Mouse (Mus musculus): ENCODE measurements around the gene Unk. TPM values are rescaled to one million over a fixed set of nuclear protein-coding genes. Genes with fewer than 3 reads are reported as not detected.

Gene Unk
- polyA plus RNA-seq, 1 experiment, result 21.5 TPM

DNA sequence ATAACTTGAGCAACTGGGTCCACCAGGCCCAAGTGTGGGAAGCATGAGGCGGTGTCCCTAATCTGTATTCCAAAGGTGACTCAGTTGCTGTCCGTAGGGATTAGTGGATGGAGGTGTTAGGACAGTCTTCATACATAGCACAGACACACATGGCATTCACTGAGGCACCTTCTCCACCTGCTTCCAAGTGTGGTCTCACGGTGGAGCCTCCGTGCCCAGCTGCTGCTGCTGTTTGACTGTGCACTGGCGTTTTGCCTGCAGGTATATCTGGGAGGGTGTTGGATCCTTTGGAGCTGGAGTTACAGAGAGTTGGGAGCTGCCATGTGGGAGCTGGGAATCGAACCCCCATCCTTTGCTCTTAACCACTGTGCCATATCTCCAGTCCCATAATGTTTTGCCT, 4.5 kb downstream of the Unk start:
- Histone ChIP-seq H3K36me3 (ENCODE audit: control insufficient read depth, insufficient read depth, low read length) (peaks cover 4% of the 10 kb centered on the region; the same call in 1 of the 2 replicates), H3K4me3 (ENCODE audit: low read depth, low read length) (no peak overlapping the region), H3K4me1 (ENCODE audit: control insufficient read depth, insufficient read depth, insufficient read length, low read length) (peaks cover 3% of the 10 kb centered on the region; the same call in 1 of the 2 replicates), H3K27ac (ENCODE audit: insufficient read depth, low read depth, low read length) (no peak overlapping the region), H3K27me3 (ENCODE audit: control insufficient read depth, insufficient read depth, low read length) (no peaks in the 10 kb centered on the region)
- TF ChIP-seq CTCF (IDR thresholded peaks at IDR 0.05; ENCODE audit: extremely low read depth, insufficient read length, insufficient replicate concordance, low read depth, low read length) (no peak), POLR2A (IDR thresholded peaks at IDR 0.05; ENCODE audit: low read depth, low read length) (no peak)
- 87% methylated on average over 6 of the region's 6 CpGs for WGBS

DNA sequence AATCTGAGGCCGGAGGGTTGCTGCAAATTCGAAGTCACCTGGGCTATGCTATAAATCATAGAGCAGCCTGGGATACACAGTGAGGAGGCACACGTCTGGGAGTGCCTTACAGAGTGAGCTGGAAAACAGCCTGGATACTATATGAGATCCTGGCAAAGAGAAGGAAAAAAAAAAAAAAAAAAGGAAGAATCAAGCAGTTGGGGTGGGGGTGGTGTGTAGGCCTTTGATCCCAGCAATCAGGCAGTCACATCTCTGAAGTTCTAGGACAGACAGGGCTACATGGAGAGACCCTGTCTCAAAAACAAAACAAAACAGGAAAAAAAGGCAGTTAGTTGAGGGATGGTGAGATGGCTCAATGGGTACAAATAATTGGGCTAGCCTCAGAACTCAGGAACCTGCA, 6.5 kb downstream of the Unk start:
- TF ChIP-seq POLR2A (IDR thresholded peaks at IDR 0.05; ENCODE audit: low read depth, low read length) (no peak), CTCF (IDR thresholded peaks at IDR 0.05; ENCODE audit: extremely low read depth, insufficient read length, insufficient replicate concordance, low read depth, low read length) (no peak)
- no peak overlapping the region for H3K4me3 ChIP-seq (ENCODE audit: low read depth, low read length)
- 83% methylated on average over 3 of the region's 3 CpGs for WGBS

DNA sequence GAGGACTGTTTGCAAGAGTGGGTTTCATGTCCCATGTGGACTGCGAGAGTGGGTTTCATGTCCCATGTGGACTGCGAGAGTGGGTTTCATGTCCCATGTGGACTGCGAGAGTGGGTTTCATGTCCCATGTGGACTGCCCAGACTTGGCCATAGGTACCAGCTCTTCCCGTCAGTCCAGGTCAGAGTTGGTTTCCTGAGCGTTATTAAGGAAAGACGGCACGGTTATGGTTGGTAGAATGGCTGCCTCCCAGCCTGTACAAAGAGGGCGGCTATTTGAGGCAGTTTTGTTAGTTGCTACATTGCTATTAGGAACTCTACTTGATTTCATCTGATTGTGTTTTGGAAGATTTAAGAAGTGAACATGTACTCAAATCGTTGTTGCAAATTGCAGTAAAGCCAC, 7.7 kb downstream of the Unk start:
- no peaks in the 10 kb centered on the region for H3K27me3 ChIP-seq (ENCODE audit: control insufficient read depth, insufficient read depth, low read length)
- no peak overlapping the region for H3K27ac ChIP-seq (ENCODE audit: insufficient read depth, low read depth, low read length)
- H3K36me3 ChIP-seq (ENCODE audit: control insufficient read depth, insufficient read depth, low read length), result peaks cover 12% of the 10 kb centered on the region
- H3K4me3 ChIP-seq (ENCODE audit: low read depth, low read length), result no peak overlapping the region
- WGBS, result 95% methylated on average over 9 of the region's 9 CpGs
- no peaks in the 10 kb centered on the region for H3K4me1 ChIP-seq (ENCODE audit: control insufficient read depth, insufficient read depth, insufficient read length, low read length)
- TF ChIP-seq CTCF (IDR thresholded peaks at IDR 0.05; ENCODE audit: extremely low read depth, insufficient read length, insufficient replicate concordance, low read depth, low read length), result no peak
- no peak for TF ChIP-seq POLR2A (IDR thresholded peaks at IDR 0.05; ENCODE audit: low read depth, low read length)

More for the DNA sequence above, 6.5 kb downstream of the Unk start:
- Histone ChIP-seq H3K27ac (ENCODE audit: insufficient read depth, low read depth, low read length) (no peak overlapping the region), H3K4me1 (ENCODE audit: control insufficient read depth, insufficient read depth, insufficient read length, low read length) (no peaks in the 10 kb centered on the region), H3K36me3 (ENCODE audit: control insufficient read depth, insufficient read depth, low read length) (peaks cover 12% of the 10 kb centered on the region), H3K27me3 (ENCODE audit: control insufficient read depth, insufficient read depth, low read length) (no peaks in the 10 kb centered on the region)

DNA sequence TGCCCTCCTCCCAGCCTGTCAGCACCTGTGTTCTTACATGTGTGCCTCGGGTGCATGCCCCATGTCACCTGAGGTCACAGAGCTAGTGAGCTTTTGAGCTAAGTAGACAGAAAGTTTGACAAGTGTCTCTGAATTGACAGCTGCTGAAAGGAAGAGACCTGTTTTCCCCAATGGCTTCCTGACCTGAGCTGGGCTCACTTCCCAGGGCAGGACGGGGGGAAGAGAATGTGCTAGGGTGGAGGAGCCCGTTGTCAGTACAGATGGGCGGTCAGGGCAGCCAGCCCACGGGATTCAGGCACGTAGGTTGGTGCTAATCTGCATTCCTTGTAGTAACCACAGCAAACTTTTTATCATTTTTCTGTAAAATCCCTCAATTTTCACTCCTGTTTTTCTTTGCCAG, 10.5 kb downstream of the Unk start:
- Histone ChIP-seq H3K36me3 (ENCODE audit: control insufficient read depth, insufficient read depth, low read length) (peaks cover 12% of the 10 kb centered on the region), H3K4me3 (ENCODE audit: low read depth, low read length) (no peak overlapping the region), H3K27ac (ENCODE audit: insufficient read depth, low read depth, low read length) (no peak overlapping the region), H3K4me1 (ENCODE audit: control insufficient read depth, insufficient read depth, insufficient read length, low read length) (no peaks in the 10 kb centered on the region), H3K27me3 (ENCODE audit: control insufficient read depth, insufficient read depth, low read length) (no peaks in the 10 kb centered on the region)
- TF ChIP-seq CTCF (IDR thresholded peaks at IDR 0.05; ENCODE audit: extremely low read depth, insufficient read length, insufficient replicate concordance, low read depth, low read length) (no peak), POLR2A (IDR thresholded peaks at IDR 0.05; ENCODE audit: low read depth, low read length) (no peak)
- WGBS, result 90% methylated on average over 6 of the region's 6 CpGs

DNA sequence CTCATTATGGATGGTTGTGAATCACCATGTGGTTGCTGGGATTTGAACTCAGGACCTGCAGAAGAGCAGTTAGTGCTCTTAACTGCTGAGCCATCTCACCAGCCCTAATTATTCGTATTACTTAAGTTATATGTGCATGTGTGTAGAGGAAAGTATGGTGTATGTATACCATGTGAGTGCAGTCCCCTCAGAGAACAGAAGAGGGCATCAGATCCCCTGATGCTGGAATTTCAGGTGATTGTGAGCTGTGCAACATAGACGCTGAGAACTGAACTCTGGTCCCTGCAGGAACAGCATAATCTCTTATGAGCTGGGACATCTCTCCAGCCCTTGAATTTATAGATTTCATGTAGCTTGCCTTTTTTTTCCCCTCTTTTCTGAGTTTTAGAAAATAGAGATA, 11.7 kb downstream of the Unk start:
- 99% methylated on average over 2 of the region's 2 CpGs for WGBS
- Histone ChIP-seq H3K27ac (ENCODE audit: insufficient read depth, low read depth, low read length) (no peak overlapping the region), H3K4me3 (ENCODE audit: low read depth, low read length) (no peak overlapping the region), H3K36me3 (ENCODE audit: control insufficient read depth, insufficient read depth, low read length) (peaks cover 12% of the 10 kb centered on the region), H3K27me3 (ENCODE audit: control insufficient read depth, insufficient read depth, low read length) (no peaks in the 10 kb centered on the region), H3K4me1 (ENCODE audit: control insufficient read depth, insufficient read depth, insufficient read length, low read length) (no peaks in the 10 kb centered on the region)
- TF ChIP-seq CTCF (IDR thresholded peaks at IDR 0.05; ENCODE audit: extremely low read depth, insufficient read length, insufficient replicate concordance, low read depth, low read length), result no peak
- no peak for TF ChIP-seq POLR2A (IDR thresholded peaks at IDR 0.05; ENCODE audit: low read depth, low read length)

DNA sequence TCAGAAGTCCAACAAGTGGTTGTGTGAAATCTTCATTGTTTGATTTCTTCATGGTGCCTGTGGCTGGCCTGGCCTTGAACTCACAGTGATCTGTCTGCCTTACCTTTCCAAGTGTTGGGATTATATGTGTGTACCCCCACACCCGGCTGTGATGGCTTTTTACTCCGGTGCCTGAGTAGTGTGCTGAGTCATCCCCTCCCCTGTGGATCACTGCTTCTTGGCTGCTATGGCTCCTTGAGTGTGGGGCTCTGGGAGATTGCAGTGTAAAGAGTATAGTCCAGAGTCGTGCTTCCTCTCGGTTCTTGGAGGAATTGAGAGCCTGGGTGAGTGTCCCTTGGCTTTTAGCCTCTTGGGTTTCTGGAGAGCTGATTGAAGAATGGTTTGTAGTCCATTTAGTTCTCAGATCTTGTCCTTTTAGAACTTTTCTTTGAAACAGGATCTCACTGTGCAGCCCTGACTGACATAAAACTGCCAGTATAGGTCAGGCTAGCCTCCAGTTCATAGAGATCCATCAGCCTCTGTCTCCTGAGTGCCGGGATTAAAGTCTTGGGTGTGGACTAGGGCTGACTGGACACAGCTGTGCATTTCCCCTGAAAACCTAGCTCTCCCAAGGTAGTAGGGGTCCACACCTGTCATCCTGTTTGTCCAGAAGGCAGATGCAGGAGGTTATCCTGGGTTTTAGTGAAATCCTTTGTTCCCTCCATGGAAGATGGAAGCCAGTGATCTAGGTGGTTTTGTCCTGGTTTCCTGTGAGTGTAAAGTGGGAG, 12.4 kb downstream of the Unk start:
- no peak overlapping the region for H3K27ac ChIP-seq (ENCODE audit: insufficient read depth, low read depth, low read length)

DNA sequence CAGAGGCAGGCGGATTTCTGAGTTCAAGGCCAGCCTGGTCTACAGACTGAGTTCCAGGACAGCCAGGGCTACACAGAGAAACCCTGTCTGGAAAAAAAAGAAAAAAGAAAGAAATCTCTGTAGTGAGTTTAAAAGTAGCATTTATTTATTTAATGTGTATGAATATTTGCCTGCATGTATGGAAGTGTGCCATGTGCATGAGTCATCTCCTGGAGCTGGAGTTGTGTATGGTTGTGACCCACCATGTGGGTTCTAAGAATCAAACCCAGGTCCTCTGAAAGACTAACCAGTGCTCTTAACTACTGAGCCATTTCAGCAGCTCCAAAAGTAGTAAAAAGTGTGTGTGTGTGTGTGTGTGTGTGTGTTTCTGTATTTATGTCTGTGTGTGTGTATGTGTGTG, 13.2 kb downstream of the Unk start:
- H3K27me3 ChIP-seq (ENCODE audit: control insufficient read depth, insufficient read depth, low read length), result no peaks in the 10 kb centered on the region
- peaks cover 18% of the 10 kb centered on the region for H3K36me3 ChIP-seq (ENCODE audit: control insufficient read depth, insufficient read depth, low read length)
- TF ChIP-seq POLR2A (IDR thresholded peaks at IDR 0.05; ENCODE audit: low read depth, low read length) (no peak), CTCF (IDR thresholded peaks at IDR 0.05; ENCODE audit: extremely low read depth, insufficient read length, insufficient replicate concordance, low read depth, low read length) (no peak)
- no peaks in the 10 kb centered on the region for H3K4me1 ChIP-seq (ENCODE audit: control insufficient read depth, insufficient read depth, insufficient read length, low read length)
- H3K4me3 ChIP-seq (ENCODE audit: low read depth, low read length), result no peak overlapping the region
- H3K27ac ChIP-seq (ENCODE audit: insufficient read depth, low read depth, low read length), result no peak overlapping the region
- WGBS, result 96% methylated on average over 1 of the region's 1 CpGs

More for the DNA sequence above, 12.4 kb downstream of the Unk start:
- 83% methylated on average over 5 of the region's 5 CpGs for WGBS
- Histone ChIP-seq H3K4me1 (ENCODE audit: control insufficient read depth, insufficient read depth, insufficient read length, low read length) (no peaks in the 10 kb centered on the region), H3K36me3 (ENCODE audit: control insufficient read depth, insufficient read depth, low read length) (peaks cover 13% of the 10 kb centered on the region), H3K27me3 (ENCODE audit: control insufficient read depth, insufficient read depth, low read length) (no peaks in the 10 kb centered on the region), H3K4me3 (ENCODE audit: low read depth, low read length) (no peak overlapping the region)
- TF ChIP-seq CTCF (IDR thresholded peaks at IDR 0.05; ENCODE audit: extremely low read depth, insufficient read length, insufficient replicate concordance, low read depth, low read length) (no peak), POLR2A (IDR thresholded peaks at IDR 0.05; ENCODE audit: low read depth, low read length) (no peak)

Measured in small intestine, adult 2 months (tissue).